Mouse (Mus musculus): ENCODE data around the gene Acad10.

GRCm38 (mm10) chr5:121660897-121661254, 562 bp upstream of the Acad10 start:
- no peak for TF ChIP-seq CTCF (IDR thresholded peaks at IDR 0.05; ENCODE audit: low read depth)
- no peak for TF ChIP-seq EP300 (IDR thresholded peaks at IDR 0.05; ENCODE audit: low read depth)
